Mouse (Mus musculus) heart, embryonic 16.5 days (tissue): ENCODE measurements around the gene Cd81. TPM values are rescaled to one million over a fixed set of nuclear protein-coding genes. Genes with fewer than 3 reads are reported as not detected.

Source experiments
- polyA plus RNA-seq: library from polyadenylated mRNA; unstranded; fragments of >200 nt; fragmentation: Nextera tagmentation; extraction: Ambion mirVana; gene quantifications from 2 replicates; pipeline ENCODE4 v1.2.1, GENCODE M21; 2015

Cd81 gene
- polyA plus RNA-seq, 1 experiment from 2014 or later: 878 TPM

Other genes with a start within 250 kb of the Cd81 start
- gene Th, start 121.6 kb upstream of the Cd81 start, polyA plus RNA-seq: 0.28 and 0.31 TPM in 2 replicates
- gene Ascl2, start 83.5 kb upstream of the Cd81 start, polyA plus RNA-seq: 0.80 and 0.91 TPM in 2 replicates
- gene Tspan32, start 47.7 kb upstream of the Cd81 start, polyA plus RNA-seq: 2.5 and 2.9 TPM in 2 replicates
- 59.2 and 61.5 TPM in 2 replicates for gene Tssc4, start 16.5 kb downstream of the Cd81 start, polyA plus RNA-seq
- gene Trpm5, start 41.9 kb downstream of the Cd81 start, polyA plus RNA-seq: 3.1 and 3.7 TPM in 2 replicates
- gene Kcnq1, start 53.6 kb downstream of the Cd81 start, polyA plus RNA-seq: 34.6 and 34.9 TPM in 2 replicates